Mouse (Mus musculus) retina, postnatal 7 days (tissue): ENCODE measurements around the gene Ccser1.
"Not testable (repeated sequence)": the region's sequence is repeated elsewhere in the genome, so short reads cannot be mapped to it uniquely, and the experiment has no call there.

Experiments
- DNase-seq: peaks from one replicate; pipeline ENCODE4 v3.0.0-alpha.2; 2012; ENCODE audit warnings: low read depth, low spot score

The Ccser1 gene

GRCm38 (mm10) chr6:61223563-61223962 is 43.4 kb downstream of the Ccser1 start:
- DNase-seq, result no peak

GRCm38 (mm10) chr6:61225302-61225701 is 45.2 kb downstream of the Ccser1 start:
- DNase-seq, result no peak

- no peak for DNase-seq
These were observed 50.1 kb downstream of the Ccser1 start for GRCm38 (mm10) chr6:61230058-61230718.

GRCm38 (mm10) chr6:61233060-61233459 is 52.9 kb downstream of the Ccser1 start:
- no peak for DNase-seq

DNA sequence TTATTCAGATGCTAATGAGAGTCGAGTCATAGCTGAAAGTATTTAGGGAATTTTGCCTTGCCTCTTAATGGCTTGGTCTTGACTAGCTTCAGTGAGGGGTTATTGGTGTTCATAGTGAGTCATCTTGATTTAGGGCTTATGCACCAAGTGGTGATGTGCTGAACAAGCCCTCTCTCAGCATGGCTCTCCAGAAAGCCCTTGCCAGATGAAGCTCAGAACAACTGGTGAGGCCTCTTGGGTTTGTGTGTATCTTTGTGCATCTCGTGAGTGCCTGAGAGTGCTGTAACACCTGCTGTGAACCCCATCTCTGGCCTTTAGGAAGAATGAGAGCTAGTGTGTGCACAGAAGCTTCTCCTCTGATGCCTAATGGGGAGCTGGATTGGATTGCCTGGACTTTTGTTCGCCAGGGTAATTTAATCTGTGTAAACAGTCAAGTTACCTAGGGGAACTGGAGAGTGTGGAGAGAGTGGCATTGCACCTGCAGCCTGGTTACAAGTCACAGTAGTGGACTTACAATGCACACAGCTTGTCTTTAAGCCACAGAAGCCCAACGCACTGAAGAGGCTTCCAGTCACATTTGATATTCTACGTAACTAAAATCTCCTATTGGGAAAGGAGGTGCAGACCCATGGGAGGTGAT is 53.5 kb downstream of the Ccser1 start:
- no peak for DNase-seq

GRCm38 (mm10) chr6:61240618-61241017 is 60.5 kb downstream of the Ccser1 start:
- no peak for DNase-seq

GRCm38 (mm10) chr6:61242556-61242955 is 62.4 kb downstream of the Ccser1 start:
- no peak for DNase-seq

DNA sequence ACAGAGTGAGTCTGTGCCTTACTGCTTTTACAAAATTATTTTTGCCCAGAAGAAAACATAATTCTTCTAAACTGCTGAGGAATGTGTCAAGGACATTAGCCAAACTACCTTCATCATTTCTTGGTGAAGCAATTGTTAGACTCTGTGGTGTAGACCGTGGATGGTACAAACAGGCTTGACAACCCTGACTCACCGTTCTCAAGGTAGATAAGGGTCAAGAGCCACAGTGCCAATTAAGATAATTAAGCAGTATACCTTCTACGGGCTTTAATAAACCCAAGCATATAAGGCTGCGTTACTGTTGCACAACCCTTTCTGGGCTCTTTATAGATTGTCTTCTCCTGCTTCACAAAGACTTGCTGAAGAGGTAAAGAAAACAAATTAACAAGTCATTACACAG is 66.4 kb downstream of the Ccser1 start:
- DNase-seq, result no peak

DNA sequence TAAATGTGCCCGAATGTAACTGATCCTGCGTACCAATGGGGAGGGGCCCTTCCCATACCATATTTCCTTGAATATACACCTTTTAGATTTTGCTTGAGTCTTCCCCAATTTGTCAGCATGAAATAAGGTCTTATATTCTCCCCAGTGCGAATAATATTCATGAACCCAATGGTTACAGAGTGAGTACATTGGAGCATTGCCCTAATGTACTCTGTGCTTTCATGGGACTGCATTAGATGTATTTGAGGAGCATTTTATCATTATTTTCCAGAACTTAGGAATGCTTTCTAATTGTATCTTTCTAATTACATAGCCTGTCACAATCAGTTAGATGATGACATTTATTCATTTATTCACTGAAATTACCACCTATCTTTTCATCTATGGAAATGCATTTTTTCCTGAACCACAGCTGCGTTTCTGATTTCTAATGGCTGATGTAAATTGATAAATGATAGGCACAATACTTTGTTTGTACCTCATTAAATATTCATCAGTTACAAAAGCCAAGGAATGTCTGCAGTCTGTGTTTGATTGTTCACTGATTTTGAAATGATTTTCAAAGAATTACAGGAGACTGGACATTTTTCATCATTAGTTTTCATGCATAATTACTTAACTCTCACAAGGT is 67.8 kb downstream of the Ccser1 start:
- no peak for DNase-seq

- DNase-seq, result no peak
These were observed 68.6 kb downstream of the Ccser1 start for GRCm38 (mm10) chr6:61248700-61249099.

DNA sequence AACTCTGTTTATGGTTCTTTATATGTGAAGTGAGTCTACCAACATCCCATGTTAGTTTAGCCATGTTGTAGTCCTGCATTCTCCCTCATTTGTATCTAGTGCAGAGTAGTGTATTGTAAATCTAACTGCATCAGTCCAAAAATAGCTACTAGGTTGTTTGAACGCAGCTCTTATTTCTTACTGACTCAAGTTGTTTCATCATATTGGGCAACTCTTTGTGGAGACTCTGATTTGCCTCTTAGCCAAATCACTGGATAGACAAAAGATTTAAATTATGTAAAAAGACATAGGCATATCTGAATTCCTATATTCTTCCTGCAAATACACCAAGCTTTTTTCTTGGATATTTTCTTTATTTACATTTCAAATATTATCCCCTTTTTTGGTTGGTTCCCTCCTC is 71.1 kb downstream of the Ccser1 start:
- no peak for DNase-seq

DNA sequence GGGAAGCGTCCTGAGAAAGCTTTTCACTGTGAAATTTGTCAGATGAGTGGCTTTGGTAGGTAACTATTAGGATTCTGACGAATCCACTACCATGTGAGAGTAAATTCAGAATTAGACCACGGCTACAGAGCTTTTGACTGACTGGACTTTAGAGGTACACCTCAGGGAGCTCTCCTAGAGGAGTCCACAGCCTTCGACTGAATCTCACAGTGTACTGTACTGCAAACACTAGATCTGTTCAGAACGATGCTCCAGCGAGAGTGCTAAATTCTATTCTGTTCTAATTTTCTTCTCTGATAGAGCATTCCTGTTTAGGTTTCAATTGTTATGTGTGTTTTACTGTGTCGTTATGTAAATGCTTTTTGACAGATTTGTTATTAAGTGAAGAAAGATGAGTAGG is 72.8 kb downstream of the Ccser1 start:
- no peak for DNase-seq

DNA sequence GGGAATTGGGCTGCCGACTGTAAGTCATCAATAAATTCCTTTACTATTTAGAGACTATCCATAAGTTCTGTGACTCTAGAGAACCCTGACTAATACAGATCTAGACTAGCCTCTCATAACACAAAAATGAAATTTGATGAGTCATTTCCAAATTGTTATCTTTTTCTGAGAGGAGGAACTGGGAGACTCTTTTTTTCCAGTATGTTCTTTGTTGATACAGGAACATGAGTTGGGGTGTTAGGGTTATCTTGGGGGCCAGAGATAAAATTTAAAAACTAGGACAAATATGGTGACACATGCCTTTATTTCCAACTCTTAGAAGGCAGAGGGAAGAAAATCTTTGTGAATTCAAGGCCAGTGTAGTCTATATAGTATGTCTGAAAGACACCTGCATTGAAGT is 75.8 kb downstream of the Ccser1 start:
- not testable (repeated sequence) for DNase-seq

DNA sequence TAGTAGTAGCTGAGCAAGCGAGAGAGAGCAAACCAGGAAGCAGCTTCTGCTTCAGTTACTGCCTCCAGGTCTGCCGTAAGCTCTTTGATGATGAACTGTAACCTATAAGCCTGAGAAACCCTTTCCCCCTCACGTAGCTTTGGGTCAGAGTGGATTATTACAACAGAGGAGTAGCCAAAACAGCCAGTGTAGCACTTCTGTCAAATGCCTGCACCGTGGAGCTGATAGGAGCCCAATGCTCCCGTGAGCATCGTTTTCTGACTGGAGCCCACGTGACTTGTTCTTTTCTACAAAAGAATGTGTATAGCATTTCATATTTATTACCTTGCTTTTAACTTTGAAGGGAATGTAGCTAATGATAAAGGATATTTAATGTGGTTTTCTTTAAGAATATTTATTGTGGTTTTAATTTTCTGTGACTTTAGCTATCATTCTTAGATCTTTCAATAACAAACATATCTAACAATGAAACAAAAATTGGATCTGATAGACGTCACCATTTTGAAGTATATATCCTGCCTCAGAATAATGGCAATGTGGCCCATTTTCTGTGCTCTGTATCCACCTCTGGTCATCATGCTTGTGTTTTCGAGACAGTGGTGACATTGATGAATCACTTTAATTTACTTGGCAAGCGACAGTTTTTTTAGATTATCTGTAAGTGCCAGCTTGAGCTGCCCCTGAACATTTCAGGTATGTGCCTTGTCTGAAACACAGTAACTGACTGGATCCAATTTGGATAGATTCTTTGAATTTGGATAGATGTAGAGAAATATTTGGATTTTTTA is 78.9 kb downstream of the Ccser1 start:
- DNase-seq, result no peak

DNA sequence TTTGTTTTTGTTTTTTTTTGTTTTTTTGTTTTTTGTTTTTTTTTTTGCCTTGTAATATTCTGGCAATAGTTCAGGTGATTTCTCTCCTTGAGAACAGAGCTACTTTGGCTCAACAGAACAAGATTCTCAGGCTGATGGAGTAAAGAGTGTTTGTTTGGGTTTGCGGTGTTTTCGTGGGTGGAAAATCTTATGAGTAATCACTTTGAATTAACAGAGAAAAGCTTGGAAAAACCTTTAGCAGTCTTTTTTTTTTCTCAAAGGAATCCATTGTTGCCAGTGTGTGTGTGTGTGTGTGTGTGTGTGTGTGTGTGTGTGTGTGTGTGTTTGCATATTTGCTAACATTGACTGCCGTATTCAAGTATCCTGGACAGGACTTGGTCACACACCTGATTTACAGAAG is 81.3 kb downstream of the Ccser1 start:
- DNase-seq, result no peak

- DNase-seq, result no peak
These were observed 82.3 kb downstream of the Ccser1 start for GRCm38 (mm10) chr6:61262448-61262847.

DNA sequence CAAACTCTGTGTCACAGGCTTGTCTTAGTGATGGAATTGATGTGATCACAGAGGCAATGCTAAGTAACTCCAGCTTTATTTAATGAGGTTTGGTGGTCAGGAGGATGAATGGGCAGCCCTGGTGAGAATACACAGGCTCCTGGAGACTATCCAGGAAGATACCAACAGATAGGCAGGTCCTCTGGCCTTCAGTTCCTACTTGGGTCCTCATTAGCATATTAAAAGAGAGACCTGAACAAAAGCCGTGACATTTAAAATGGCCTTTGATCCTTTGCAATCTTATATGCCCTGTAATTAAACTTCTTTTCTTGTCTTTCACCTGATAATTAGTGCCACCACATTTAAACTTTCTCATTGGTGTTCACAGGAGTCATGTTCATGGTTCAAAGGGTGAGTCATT is 83.2 kb downstream of the Ccser1 start:
- DNase-seq, result no peak

GRCm38 (mm10) chr6:61271033-61271432 is 90.9 kb downstream of the Ccser1 start:
- DNase-seq, result no peak

DNA sequence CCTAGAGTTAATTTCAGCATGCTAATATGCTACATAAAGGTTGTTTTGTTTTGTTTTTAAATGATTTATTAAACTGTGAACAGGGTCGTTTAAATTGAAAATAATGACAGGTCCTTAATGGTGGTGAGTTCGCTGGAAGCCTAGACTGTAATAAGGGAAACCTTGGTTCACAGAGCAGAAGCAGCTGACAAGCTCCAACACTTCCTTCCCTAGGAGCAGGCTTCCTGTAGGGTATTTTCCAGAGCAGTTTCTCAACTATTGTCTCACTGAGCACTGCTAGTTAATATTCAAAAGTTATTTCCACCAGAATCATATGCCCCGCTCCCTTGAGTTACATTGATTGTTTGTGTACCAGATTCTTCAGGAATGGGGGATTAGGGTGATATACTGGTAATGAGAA is 93.3 kb downstream of the Ccser1 start:
- DNase-seq, result no peak

DNA sequence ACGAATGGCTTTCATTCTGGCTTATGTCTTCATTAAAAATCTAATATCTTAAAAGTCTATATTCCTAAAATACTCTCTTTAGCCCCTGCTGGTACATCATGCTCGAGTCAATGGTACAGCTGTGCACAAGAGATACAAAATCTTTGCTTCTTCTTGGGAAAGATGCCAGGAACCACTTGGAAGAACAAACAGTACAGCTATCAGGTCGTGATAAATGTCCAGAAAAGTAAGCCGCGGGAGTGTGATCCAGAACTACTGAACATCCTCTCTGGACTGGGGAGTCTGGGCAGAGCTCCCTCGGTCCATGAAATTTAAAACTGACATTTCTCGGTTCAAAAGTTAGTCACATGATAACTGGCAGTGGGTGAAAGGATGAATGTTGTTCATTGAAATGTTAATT is 99.4 kb downstream of the Ccser1 start:
- DNase-seq, result no peak

DNA sequence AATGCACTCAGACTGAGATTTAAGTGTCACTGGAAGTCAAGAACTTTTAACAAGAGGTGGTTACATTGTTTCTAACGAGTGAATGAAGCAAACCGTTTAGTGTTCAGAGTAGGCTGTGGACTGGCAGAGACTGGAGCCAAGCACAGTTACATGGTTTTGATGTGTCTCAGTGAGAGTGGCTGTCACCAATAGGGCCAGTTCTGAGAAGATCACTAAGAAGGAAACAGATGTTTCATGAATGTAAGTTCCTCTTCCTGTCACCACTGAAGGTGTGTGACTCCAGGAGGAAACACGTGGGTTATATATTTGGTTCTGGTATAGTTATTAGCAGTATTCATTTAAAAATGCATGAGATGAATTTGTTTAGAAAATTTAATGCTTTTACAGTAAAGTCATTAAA is 112.8 kb downstream of the Ccser1 start:
- DNase-seq, result no peak

- no peak for DNase-seq
These were observed 115.4 kb downstream of the Ccser1 start for GRCm38 (mm10) chr6:61295535-61295934.
